Mouse (Mus musculus) layer of hippocampus, postnatal 36 days (tissue): ENCODE results near the gene Olfm2. TPM values are rescaled to one million over a fixed set of nuclear protein-coding genes. Genes with fewer than 3 reads are reported as not detected.
"Not testable (repeated sequence)": the region's sequence is repeated elsewhere in the genome, so short reads cannot be mapped to it uniquely, and the experiment has no call there.

Source experiments
- DNase-seq, 2 experiments: peaks; one replicate each; pipeline ENCODE4 v3.0.0; 2022
- total RNA-seq, 2 experiments: library from RNA; stranded (reverse); gene quantifications; 2 replicates each; pipeline ENCODE4 v1.2.3; 2021

The Olfm2 gene
- total RNA-seq, 2 experiments from 2014 or later = 36.1 to 39.1 TPM

GRCm38 (mm10) chr9:20696107-20696712 is 49.9 kb downstream of the Olfm2 start:
- DNase-seq = no peak

- DNase-seq = no peak
Measured at GRCm38 (mm10) chr9:20694721-20695235, 51.4 kb downstream of the Olfm2 start.

- DNase-seq = no peak
Measured at GRCm38 (mm10) chr9:20692863-20693262, 53.3 kb downstream of the Olfm2 start.

- DNase-seq = not testable (repeated sequence)
Measured at GRCm38 (mm10) chr9:20690449-20690848, 55.7 kb downstream of the Olfm2 start.

GRCm38 (mm10) chr9:20689913-20690312 is 56.2 kb downstream of the Olfm2 start:
- no peak for DNase-seq

- DNase-seq = no peak
Measured at GRCm38 (mm10) chr9:20689403-20689802, 56.7 kb downstream of the Olfm2 start.

- no peak for DNase-seq
Measured at GRCm38 (mm10) chr9:20685081-20685861, 60.9 kb downstream of the Olfm2 start.

- no peak for DNase-seq
Measured at GRCm38 (mm10) chr9:20682389-20682722, 63.8 kb downstream of the Olfm2 start.

GRCm38 (mm10) chr9:20681546-20682388 is 64.4 kb downstream of the Olfm2 start:
- DNase-seq = no peak

GRCm38 (mm10) chr9:20680378-20680958 is 65.7 kb downstream of the Olfm2 start:
- DNase-seq = no peak

GRCm38 (mm10) chr9:20677892-20678291 is 68.3 kb downstream of the Olfm2 start:
- DNase-seq = no peak

GRCm38 (mm10) chr9:20672047-20672446 is 74.1 kb downstream of the Olfm2 start:
- DNase-seq = no peak

GRCm38 (mm10) chr9:20668065-20668464 is 78.1 kb downstream of the Olfm2 start:
- no peak for DNase-seq

GRCm38 (mm10) chr9:20666510-20667034 is 79.6 kb downstream of the Olfm2 start:
- no peak for DNase-seq

GRCm38 (mm10) chr9:20665925-20666324 is 80.2 kb downstream of the Olfm2 start:
- DNase-seq = no peak

GRCm38 (mm10) chr9:20664982-20665637 is 81.0 kb downstream of the Olfm2 start:
- DNase-seq = no peak

- peak; percentile 58 to 59 for DNase-seq
Measured at GRCm38 (mm10) chr9:20664366-20664765, 81.8 kb downstream of the Olfm2 start.

- peak in 1 of 2 experiments; percentile 47 for DNase-seq
Measured at GRCm38 (mm10) chr9:20663956-20664355, 82.2 kb downstream of the Olfm2 start.

- no peak for DNase-seq
Measured at GRCm38 (mm10) chr9:20662874-20663273, 83.3 kb downstream of the Olfm2 start.

GRCm38 (mm10) chr9:20662325-20662724 is 83.8 kb downstream of the Olfm2 start:
- DNase-seq = peak; percentile 77 to 78

- DNase-seq = no peak
Measured at GRCm38 (mm10) chr9:20657546-20657945, 88.6 kb downstream of the Olfm2 start.

- DNase-seq = no peak
Measured at GRCm38 (mm10) chr9:20653859-20654258, 92.3 kb downstream of the Olfm2 start.
